Mouse (Mus musculus): ENCODE data around the gene Slc41a2.

The Slc41a2 gene

GRCm38 (mm10) chr10:83301687-83302086 lies 36.0 kb downstream of the Slc41a2 start:
- DNase-seq: no peak

- no peak for DNase-seq
These were observed 36.6 kb downstream of the Slc41a2 start for GRCm38 (mm10) chr10:83301054-83301453.

GRCm38 (mm10) chr10:83297017-83297416 lies 40.7 kb downstream of the Slc41a2 start:
- no peak for DNase-seq

GRCm38 (mm10) chr10:83294746-83295145 lies 42.9 kb downstream of the Slc41a2 start:
- no peak for DNase-seq

- DNase-seq: no peak
These were observed 44.3 kb downstream of the Slc41a2 start for GRCm38 (mm10) chr10:83293352-83293751.

- DNase-seq: no peak
These were observed 46.0 kb downstream of the Slc41a2 start for GRCm38 (mm10) chr10:83291731-83292130.

- no peak for DNase-seq
These were observed 49.9 kb downstream of the Slc41a2 start for GRCm38 (mm10) chr10:83287828-83288227.

GRCm38 (mm10) chr10:83286399-83286798 lies 51.3 kb downstream of the Slc41a2 start:
- no peak for DNase-seq

- no peak for DNase-seq
These were observed 51.9 kb downstream of the Slc41a2 start for GRCm38 (mm10) chr10:83285724-83286256.

GRCm38 (mm10) chr10:83284916-83285315 lies 52.8 kb downstream of the Slc41a2 start:
- no peak for DNase-seq

GRCm38 (mm10) chr10:83266731-83267130 lies 71.0 kb downstream of the Slc41a2 start:
- DNase-seq: peak; percentile 44

- no peak for DNase-seq
These were observed 71.4 kb downstream of the Slc41a2 start for GRCm38 (mm10) chr10:83266241-83266640.

GRCm38 (mm10) chr10:83264680-83265079 lies 73.0 kb downstream of the Slc41a2 start:
- no peak for DNase-seq

GRCm38 (mm10) chr10:83264056-83264455 lies 73.6 kb downstream of the Slc41a2 start:
- DNase-seq: no peak

- no peak for DNase-seq
These were observed 76.4 kb downstream of the Slc41a2 start for GRCm38 (mm10) chr10:83261264-83261663.

- DNase-seq: no peak
These were observed 86.3 kb downstream of the Slc41a2 start for GRCm38 (mm10) chr10:83251377-83251776.

GRCm38 (mm10) chr10:83248036-83248435 lies 89.6 kb downstream of the Slc41a2 start:
- DNase-seq: no peak

GRCm38 (mm10) chr10:83245720-83246119 lies 92.0 kb downstream of the Slc41a2 start:
- no peak for DNase-seq

- no peak for DNase-seq
These were observed 93.6 kb downstream of the Slc41a2 start for GRCm38 (mm10) chr10:83244131-83244530.

GRCm38 (mm10) chr10:83242106-83242686 lies 95.5 kb downstream of the Slc41a2 start:
- DNase-seq: no peak

GRCm38 (mm10) chr10:83234391-83234790 lies 103.3 kb downstream of the Slc41a2 start:
- no peak for DNase-seq

GRCm38 (mm10) chr10:83233967-83234366 lies 103.7 kb downstream of the Slc41a2 start:
- DNase-seq: no peak

GRCm38 (mm10) chr10:83228626-83229025 lies 109.1 kb downstream of the Slc41a2 start:
- no peak for DNase-seq

GRCm38 (mm10) chr10:83224999-83225398 lies 112.7 kb downstream of the Slc41a2 start:
- no peak for DNase-seq

GRCm38 (mm10) chr10:83220847-83221246 lies 116.8 kb downstream of the Slc41a2 start:
- DNase-seq: no peak

Data from right cerebral cortex, postnatal 25 days (tissue).